Mouse (Mus musculus) limb, embryonic 11.5 days (tissue): ENCODE results near the gene Gad2. TPM values are rescaled to one million over a fixed set of nuclear protein-coding genes. Genes with fewer than 3 reads are reported as not detected.

Experiments used
- ATAC-seq: fragments of 200-750 bp; cut with Nextera tagmentation; 2 replicates; pipeline ENCODE4 v1.8.0; 2017; ENCODE audit warnings: low read depth; ENCODE audit not compliant: insufficient number of reproducible peaks, low FRiP score, low TSS enrichment
- DNase-seq: peaks from one replicate; pipeline ENCODE4 v3.0.0-alpha.2; 2015; ENCODE audit warnings: low spot score
- H3K27ac ChIP-seq: fragments of 300-500 bp; sonication (generic); replicated peaks from 2 replicates; pipeline ENCODE4 v1.5.1; 2014; ENCODE audit warnings: low read depth, mild to moderate bottlenecking, low read length
- H3K27me3 ChIP-seq: fragments of 300-500 bp; sonication (generic); 2 replicates; pipeline ENCODE4 v1.6.1; 2014; ENCODE audit warnings: mild to moderate bottlenecking, low read length, mixed read lengths; ENCODE audit not compliant: control insufficient read depth, insufficient read depth
- H3K36me3 ChIP-seq: fragments of 300-500 bp; sonication (generic); 2 replicates; pipeline ENCODE4 v1.6.1; 2014; ENCODE audit warnings: mild to moderate bottlenecking, low read length, moderate library complexity, mixed read lengths; ENCODE audit not compliant: control insufficient read depth, insufficient read depth
- H3K4me1 ChIP-seq: fragments of 300-500 bp; sonication (generic); 2 replicates; pipeline ENCODE4 v1.6.1; 2014; ENCODE audit warnings: low read length, mixed read lengths; ENCODE audit not compliant: control insufficient read depth, insufficient read depth
- H3K4me2 ChIP-seq: fragments of 300-500 bp; sonication (generic); 2 replicates; pipeline ENCODE4 v1.6.1; 2014; ENCODE audit warnings: low read depth, mild to moderate bottlenecking, moderate library complexity; ENCODE audit not compliant: severe bottlenecking
- H3K4me3 ChIP-seq: fragments of 300-500 bp; sonication (generic); 2 replicates; pipeline ENCODE4 v1.5.1; 2014; ENCODE audit warnings: low read depth, low read length
- H3K9ac ChIP-seq: fragments of 300-500 bp; sonication (generic); 2 replicates; pipeline ENCODE4 v1.6.1; 2014; ENCODE audit warnings: mild to moderate bottlenecking, low read length
- H3K9me3 ChIP-seq: fragments of 300-500 bp; sonication (generic); 2 replicates; pipeline ENCODE4 v1.6.1; 2016; ENCODE audit warnings: low read length; ENCODE audit not compliant: control insufficient read depth
- WGBS: fragments of 180-500 bp; shearing (Covaris S2); extraction: QIAGEN DNeasy Blood & Tissue Kit; methylation state at CpG from one replicate; pipeline ENCODE4 v1.1.7; 2014; 5-methylcytosine and 5-hydroxymethylcytosine counted together
- polyA plus RNA-seq: library from polyadenylated mRNA; unstranded; fragments of >200 nt; fragmentation: Nextera tagmentation; extraction: Ambion mirVana; gene quantifications from 2 replicates; pipeline ENCODE4 v1.2.1, GENCODE M21; 2014

Gene Gad2
- polyA plus RNA-seq, 1 experiment from 2014 or later: 0.07 TPM

GRCm38 (mm10) chr2:22620030-22620429, 2.0 kb upstream of the Gad2 start:
- Histone ChIP-seq H3K9ac (no peak overlapping the region), H3K4me3 (no peak overlapping the region), H3K4me2 (no peak overlapping the region), H3K27ac (no peak overlapping the region), H3K4me1 (peaks cover 8% of the 10 kb centered on the region; the same call in 1 of the 2 replicates), H3K36me3 (no peaks in the 10 kb centered on the region), H3K27me3 (peaks cover 71% of the 10 kb centered on the region), H3K9me3 (no peaks in the 10 kb centered on the region)
- DNase-seq (peak; percentile 21), ATAC-seq (no peak)
- WGBS: under 1% methylated on average over 6 of the region's 6 CpGs

GRCm38 (mm10) chr2:22620534-22620933, 1.5 kb upstream of the Gad2 start:
- Histone ChIP-seq H3K9me3 (no peaks in the 10 kb centered on the region), H3K36me3 (no peaks in the 10 kb centered on the region), H3K27ac (no peak overlapping the region), H3K4me2 (no peak overlapping the region), H3K27me3 (peaks cover 76% of the 10 kb centered on the region), H3K4me3 (no peak overlapping the region), H3K4me1 (peaks cover 8% of the 10 kb centered on the region; the same call in 1 of the 2 replicates), H3K9ac (no peak overlapping the region)
- DNase-seq: peak; percentile 23
- ATAC-seq: no peak
- 5% methylated on average over 7 of the region's 7 CpGs for WGBS

DNA sequence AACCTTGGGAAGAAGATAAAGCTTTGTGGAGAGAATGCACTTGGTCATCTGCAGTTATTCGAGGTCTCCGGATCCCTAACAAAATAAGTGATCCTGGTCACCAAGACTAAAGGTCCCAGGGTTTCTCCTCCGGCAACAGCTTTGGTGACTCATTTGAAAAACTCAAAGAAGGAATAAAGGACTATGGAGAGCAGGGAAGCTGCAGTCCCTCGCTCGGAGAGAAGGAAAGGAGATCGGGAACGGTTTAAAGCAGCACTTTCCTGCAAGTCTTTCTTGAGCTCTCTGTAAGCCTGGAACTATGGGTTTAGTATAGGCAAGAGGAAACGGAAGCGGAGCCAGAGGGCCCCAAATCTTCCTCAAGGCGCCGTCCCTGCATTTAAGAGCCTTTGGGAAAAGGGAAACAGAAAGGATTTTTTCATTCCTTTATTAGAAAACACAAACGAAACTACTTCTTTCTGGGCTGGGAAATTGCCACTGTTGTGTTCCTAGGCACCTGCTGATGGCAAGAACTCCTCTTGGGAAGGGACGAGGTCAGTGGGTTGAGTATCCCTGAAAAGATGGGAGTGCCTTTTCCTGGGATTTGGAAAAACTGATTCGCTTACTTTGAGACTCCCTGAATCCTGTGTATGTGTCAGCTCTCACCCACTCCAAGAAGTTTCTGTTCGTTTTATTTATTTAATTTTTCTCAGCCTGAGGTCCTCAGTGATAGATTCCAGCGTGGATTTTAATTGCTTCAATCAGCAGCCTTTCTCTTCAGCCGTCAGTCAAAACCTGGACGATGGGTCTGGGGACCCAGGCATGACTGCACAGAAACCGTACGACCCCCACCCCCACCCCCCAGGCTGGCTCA, 802 bp upstream of the Gad2 start:
- ATAC-seq (no peak), DNase-seq (peak; percentile 23)
- H3K36me3 ChIP-seq: no peaks in the 10 kb centered on the region
- no peak overlapping the region for H3K4me3 ChIP-seq
- peaks cover 82% of the 10 kb centered on the region for H3K27me3 ChIP-seq
- peaks cover 8% of the 10 kb centered on the region; the same call in 1 of the 2 replicates for H3K4me1 ChIP-seq
- no peak overlapping the region for H3K27ac ChIP-seq
- no peak overlapping the region; the same call in 1 of the 2 replicates for H3K4me2 ChIP-seq
- no peaks in the 10 kb centered on the region for H3K9me3 ChIP-seq
- 3% methylated on average over 20 of the region's 20 CpGs for WGBS
- no peak overlapping the region for H3K9ac ChIP-seq

- 0 out of 2 replicates have a peak overlapping the region, but pooled peaks have one; percentile 6 for H3K4me3 ChIP-seq
- peak overlapping the region; percentile 56 for H3K4me2 ChIP-seq
- peak; percentile 48 for DNase-seq
- H3K36me3 ChIP-seq: no peaks in the 10 kb centered on the region
- H3K9me3 ChIP-seq: no peaks in the 10 kb centered on the region
- under 1% methylated on average over 60 of the region's 60 CpGs for WGBS
- peaks cover 8% of the 10 kb centered on the region; the same call in 1 of the 2 replicates for H3K4me1 ChIP-seq
- H3K27ac ChIP-seq: no peak overlapping the region
- H3K9ac ChIP-seq: no peak overlapping the region
- no peak for ATAC-seq
- peaks cover 90% of the 10 kb centered on the region for H3K27me3 ChIP-seq
These were observed 1.4 kb downstream of the Gad2 start for GRCm38 (mm10) chr2:22623111-22624070.

DNA sequence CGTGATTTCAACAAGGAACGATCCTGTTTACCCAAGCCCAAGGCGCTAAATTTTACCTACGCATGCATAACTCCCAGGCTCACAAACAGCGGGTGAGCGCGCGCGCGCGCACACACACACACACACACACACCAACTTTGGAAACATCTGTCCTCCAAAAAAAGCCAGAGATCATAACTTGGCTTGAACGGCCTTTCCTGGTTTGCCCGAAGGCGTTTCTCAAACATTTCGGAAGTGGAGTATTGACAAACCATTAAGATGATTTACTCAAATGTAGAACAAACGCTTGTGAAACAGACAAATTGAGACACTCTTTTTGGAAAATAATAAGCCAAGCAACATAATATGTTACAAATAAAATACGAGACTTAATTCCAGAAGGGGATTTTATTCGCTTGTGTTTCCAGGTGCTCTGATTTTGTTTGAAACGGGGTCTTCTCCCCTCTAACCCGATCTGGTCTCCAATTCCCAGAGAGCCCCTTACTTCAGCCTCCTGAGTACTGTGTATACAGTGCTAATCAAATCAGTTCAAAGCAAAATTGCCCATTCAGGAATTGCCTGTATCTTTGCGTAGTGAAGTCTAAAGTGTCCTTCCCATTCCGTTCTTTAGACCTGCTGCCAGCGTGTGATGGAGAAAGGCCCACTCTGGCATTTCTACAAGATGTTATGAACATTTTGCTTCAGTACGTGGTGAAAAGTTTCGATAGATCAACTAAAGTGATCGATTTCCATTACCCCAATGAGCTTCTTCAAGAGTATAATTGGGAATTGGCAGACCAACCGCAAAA, 2.4 kb downstream of the Gad2 start:
- Histone ChIP-seq H3K9ac (no peak overlapping the region), H3K27me3 (peaks cover 82% of the 10 kb centered on the region), H3K4me3 (no peak overlapping the region), H3K4me2 (peak overlapping the region; percentile 22; the same call in 1 of the 2 replicates), H3K27ac (no peak overlapping the region), H3K4me1 (peaks cover 8% of the 10 kb centered on the region; the same call in 1 of the 2 replicates), H3K36me3 (no peaks in the 10 kb centered on the region), H3K9me3 (no peaks in the 10 kb centered on the region)
- DNase-seq (peak; percentile 46), ATAC-seq (no peak)
- 3% methylated on average over 27 of the region's 27 CpGs for WGBS

GRCm38 (mm10) chr2:22625096-22625960, 3.3 kb downstream of the Gad2 start:
- no peaks in the 10 kb centered on the region for H3K9me3 ChIP-seq
- 8% methylated on average over 16 of the region's 16 CpGs for WGBS
- DNase-seq (peak; percentile 25), ATAC-seq (no peak)
- no peak overlapping the region for H3K9ac ChIP-seq
- H3K36me3 ChIP-seq: no peaks in the 10 kb centered on the region
- H3K4me1 ChIP-seq: peaks cover 8% of the 10 kb centered on the region; the same call in 1 of the 2 replicates
- no peak overlapping the region for H3K4me2 ChIP-seq
- H3K27me3 ChIP-seq: peaks cover 73% of the 10 kb centered on the region
- H3K4me3 ChIP-seq: no peak overlapping the region
- H3K27ac ChIP-seq: no peak overlapping the region

DNA sequence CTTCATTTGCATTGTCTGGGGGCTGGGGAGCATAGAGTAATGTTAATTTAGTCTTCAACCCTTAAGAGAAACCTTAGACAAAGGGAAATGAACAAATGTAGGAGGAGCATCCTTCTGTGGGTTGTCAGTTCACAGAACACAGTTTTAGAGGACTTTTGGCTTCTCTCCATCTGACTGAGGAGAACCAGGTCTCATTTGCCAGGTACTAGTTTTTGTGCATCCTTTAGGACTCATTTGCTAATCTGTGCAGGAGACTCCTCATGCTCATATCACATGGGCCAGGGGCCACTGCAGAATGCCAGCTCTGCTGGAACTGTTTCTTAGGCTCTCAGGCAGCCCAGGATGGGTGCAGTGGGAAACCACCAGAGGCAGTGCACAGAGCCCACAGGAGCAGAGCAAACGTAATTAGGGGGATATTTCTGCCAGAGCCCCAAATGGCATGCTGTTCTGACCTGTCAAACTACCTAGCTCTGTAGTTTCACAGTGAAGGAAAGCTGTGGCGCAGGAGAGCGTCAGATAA, 5.2 kb downstream of the Gad2 start:
- H3K4me2 ChIP-seq: no peak overlapping the region
- DNase-seq: no peak
- no peak overlapping the region for H3K4me3 ChIP-seq
- no peak overlapping the region for H3K27ac ChIP-seq
- H3K9me3 ChIP-seq: no peaks in the 10 kb centered on the region
- peaks cover 8% of the 10 kb centered on the region; the same call in 1 of the 2 replicates for H3K4me1 ChIP-seq
- peaks cover 55% of the 10 kb centered on the region for H3K27me3 ChIP-seq
- H3K36me3 ChIP-seq: no peaks in the 10 kb centered on the region
- H3K9ac ChIP-seq: no peak overlapping the region
- no peak for ATAC-seq
- WGBS: 29% methylated on average over 3 of the region's 3 CpGs
